Mouse (Mus musculus) erythroblast, embryonic 14.5 days (primary cell): Measurements from ENCODE around the gene Atg16l1.

Source experiments
- GATA1 ChIP-seq: IDR thresholded peaks from 2 replicates; pipeline ENCODE4 v1.6.1; 2012; ENCODE audit warnings: low read length, inconsistent platforms, mixed read lengths
- TAL1 ChIP-seq: IDR thresholded peaks from 3 replicates; pipeline ENCODE4 v1.6.1; 2012; ENCODE audit warnings: low read length, inconsistent platforms, mixed read lengths

DNA sequence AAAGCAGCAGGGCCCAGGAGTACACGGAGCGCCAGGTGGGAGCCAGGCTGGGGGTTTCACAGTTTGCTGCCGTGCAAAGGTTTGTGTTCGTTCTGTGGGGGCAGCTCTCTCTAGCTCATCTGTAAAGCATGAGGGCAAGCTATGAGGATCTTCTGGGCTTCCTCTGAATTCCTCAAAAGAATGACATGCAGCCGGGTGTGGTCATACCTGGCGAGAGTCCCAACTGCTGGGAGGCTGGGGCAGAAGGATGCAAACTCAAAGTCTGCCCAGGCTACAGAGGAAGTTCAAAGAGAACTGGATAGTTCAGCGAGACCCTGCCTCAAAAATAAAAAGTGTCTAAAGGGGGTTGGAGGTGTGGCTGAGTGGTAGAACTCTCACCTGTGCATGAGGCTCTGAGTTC lies 25.4 kb upstream of the Atg16l1 start:
- no peak for TF ChIP-seq TAL1
- no peak for TF ChIP-seq GATA1
